Mouse (Mus musculus): ENCODE data around the gene Cfap58.

Gene Cfap58

DNA sequence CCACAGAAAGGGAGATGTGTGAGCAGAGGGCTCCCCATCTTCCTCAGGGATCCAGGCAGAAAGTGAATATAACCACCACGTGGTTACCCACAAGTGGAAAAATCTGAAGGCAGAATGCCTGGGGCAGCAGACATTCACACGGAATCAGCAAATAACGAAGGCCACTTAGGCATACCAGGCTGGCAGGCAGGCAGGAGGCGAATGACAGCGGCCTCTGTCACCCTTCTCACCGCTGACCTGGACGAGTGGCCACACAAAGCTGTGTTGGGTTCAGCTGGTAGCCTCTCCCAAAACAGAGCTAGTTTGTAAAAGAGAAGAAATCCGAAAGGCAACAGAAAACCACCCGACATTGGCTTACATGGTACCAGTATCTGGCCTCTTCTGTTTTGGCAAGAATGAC, 19.5 kb upstream of the Cfap58 start:
- no peak for DNase-seq (ENCODE audit: low spot score)

DNA sequence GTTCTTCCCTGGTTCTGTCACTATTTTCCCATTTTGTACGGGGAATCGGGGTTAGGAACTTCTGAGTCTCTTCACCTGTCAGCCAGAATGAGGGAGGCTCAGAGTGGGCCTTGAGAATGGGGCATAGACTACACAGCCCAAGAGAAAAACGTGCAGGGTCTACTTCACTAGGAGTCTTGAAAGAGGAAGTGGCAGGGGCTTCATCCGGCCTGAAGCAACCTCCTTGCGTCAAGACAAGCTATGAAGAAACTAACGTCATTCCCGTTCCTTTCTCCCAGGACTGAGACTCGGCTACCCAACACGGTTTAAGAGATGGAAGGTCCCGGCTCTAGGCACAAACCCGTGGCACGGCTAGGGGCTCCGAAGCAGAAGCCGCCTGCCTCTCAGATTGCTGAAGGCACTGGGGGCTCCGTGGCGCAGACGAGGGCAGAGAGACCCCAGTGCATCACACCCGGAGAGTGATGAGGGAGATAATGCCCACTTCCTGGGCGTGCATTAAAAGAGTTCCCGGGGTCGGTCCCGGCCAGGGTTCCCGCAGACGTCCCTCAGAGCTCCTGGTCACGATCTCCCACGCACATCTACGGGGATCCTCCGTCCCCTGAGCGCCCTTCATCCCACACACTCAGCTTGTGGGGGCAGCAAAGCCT, 18.9 kb upstream of the Cfap58 start:
- DNase-seq (ENCODE audit: low spot score): no peak

DNA sequence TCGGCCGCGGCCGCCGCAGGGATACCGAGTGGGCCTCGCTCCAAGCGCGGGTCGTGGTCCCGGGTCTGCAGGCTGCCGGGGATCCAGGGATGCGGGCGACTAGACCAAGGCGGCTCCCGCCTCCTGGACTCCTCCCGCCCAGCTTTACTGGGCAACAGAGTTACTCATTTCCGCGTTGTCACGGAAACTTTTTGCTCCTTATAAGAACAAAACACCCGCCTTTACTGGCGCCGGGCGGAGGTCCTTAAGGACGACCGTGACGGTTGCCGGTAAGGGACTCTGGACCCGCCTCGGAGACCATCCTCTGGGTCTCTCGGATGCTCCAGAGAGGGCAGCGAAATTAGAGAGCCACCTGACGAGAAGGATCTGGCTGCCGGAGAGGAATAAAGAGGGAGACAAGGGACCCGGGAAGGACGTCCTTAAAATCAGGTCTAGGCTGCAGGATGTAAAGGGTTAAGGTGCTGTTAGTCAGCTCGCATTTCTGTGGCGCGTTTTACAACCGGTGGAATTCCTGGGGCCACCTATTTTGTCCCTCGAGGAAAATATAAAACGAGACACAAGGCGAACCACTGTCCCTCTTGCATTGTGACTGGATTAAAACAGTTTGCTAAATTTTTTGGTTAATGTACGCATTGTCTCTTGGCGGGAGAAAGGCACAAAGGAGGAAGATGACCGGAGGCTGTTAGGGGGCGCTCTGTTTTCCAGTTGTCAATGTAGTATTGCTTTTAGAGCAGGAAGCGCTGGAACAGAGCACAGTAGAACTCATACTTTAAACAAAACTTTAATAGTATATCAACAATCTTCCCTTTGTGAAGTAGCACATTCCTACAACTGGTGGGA, 18.1 kb upstream of the Cfap58 start, which contains the start of the genes Cfap43 and Itprip:
Gene Cfap43 (minus strand): TSS at position 162 of the 840 bp plus-strand sequence.
Gene Itprip (minus strand): TSS at position 174 of the 840 bp plus-strand sequence.
- peak; percentile 49 for DNase-seq (ENCODE audit: low spot score)

DNA sequence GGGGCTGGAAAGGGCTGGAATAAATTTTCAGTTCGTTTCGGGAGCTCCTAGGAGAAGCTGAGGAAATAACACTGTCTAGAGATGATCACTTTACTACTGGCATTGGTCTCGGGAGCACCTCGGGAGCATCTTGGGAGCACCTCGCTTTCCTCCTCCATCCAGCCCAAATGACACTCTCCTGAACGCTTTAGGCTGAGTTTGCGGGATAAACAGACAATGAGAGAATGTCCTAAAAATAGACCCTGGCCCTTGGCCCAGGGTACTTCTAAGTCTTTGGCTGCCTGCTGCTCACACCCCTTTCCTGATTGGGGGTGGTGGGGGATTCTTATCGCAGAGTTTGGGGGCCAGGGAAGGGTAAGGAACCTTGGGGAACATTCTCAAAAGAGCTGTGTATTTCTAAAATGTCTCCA, 17.5 kb upstream of the Cfap58 start:
- DNase-seq (ENCODE audit: low spot score): no peak

DNA sequence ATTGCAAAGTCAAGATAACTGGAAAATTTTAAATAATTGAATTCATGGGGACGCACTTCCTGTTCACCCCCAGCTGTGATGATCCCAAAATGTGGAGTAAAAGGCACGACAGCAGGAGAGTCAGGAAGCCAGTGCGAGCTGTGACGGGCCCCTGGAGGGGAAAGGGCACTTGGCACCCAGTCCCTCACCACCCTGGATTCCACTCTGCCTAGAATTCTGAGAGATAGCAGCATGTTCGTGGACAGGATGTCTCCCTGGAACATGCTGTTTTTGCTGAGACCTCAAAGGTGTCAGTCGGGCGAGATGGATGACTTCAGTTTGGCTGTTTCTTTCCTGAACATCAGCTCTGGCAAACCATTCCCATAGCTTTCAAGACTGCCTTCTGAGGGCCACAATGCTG, 11.7 kb upstream of the Cfap58 start:
- DNase-seq (ENCODE audit: low spot score): no peak

DNA sequence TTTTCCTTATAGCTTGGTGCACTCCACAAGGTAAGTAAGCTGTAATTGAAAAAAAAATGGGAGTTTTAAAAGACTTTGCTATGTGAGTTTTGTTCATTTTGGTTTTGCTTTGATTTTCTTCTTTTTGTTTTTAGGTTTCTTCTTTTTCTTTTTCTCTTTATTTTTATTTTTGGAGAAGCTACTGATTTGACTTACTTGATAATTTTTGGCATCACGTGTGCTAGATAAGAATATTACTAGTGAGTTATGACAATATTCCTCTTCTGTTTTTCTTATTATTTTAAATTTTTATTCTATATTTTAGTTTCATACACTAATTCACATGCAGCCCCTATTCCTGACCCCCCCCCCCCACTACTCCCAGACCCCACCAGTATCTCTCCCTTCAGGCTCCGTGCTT, 10.4 kb upstream of the Cfap58 start:
- no peak for DNase-seq (ENCODE audit: low spot score)

DNA sequence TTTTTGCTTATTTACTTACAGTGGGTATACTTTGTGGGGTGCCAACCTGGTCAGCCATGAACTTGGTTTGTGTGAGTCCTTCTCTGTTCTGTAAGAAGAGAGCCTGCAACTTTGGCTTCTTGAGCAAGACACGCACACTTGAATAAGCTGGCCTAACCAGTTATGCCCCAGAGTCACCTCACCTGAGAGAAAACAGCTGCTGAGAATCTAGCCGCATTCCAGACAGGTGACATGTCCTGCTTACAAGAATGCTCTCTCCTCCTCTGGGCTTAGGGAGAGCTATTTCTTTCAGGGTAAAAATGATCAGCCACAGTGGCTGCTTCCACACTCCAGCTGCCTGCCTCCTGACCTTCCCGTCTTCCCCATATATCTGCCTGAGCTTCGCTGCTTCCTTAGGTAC, 8.4 kb upstream of the Cfap58 start:
- no peak for DNase-seq (ENCODE audit: low spot score)

DNA sequence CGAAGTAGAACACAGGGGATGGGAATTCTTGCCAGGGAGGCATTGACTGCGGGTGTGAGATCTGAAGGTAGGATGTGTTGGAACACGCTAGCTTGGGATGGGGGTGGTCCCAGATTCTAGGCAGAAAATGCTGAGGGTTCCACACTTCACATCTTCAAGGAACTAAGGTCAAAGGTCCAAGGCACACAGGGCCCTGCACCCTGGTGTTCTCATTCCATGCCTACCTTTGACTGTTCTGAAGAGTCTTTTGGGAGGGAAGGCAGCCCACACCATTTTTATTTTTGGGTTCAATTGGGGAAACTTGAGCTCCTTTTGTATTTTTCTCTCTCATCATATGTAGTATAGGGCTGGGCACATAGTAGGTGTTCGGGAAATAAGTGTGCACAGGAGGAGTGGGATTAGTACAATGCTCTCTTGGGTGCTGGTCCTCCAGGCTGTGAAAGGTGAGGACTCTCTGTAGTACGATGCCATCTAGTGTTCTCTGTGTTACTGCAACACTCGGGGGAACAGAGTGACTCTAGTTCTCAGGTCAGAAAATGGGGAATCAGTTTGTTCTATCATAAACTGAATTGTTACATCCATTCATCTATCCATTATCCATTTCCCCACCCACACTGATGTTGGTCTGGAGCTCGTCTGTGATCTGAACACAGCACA, 5.4 kb upstream of the Cfap58 start:
- no peak for DNase-seq (ENCODE audit: low spot score)

DNA sequence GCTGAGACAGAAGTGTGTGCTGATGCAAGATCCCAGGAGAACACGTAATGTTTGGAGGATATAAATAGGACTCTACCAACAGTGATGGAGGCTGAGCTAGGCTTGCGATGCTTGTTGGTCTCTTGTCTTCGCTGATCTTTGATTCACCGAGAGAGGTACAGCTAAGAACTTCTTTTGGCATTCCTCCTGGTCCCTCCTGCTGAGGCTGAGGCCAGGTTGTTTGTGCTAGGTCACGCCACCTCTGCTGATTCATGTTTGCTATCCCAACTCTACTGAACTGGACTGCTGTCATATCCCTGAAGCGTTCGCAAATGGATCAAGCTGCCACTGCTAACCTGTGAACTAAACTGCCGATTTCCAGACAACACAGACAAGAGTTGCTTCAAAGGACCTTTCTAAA, 3.3 kb upstream of the Cfap58 start:
- DNase-seq (ENCODE audit: low spot score): no peak

DNA sequence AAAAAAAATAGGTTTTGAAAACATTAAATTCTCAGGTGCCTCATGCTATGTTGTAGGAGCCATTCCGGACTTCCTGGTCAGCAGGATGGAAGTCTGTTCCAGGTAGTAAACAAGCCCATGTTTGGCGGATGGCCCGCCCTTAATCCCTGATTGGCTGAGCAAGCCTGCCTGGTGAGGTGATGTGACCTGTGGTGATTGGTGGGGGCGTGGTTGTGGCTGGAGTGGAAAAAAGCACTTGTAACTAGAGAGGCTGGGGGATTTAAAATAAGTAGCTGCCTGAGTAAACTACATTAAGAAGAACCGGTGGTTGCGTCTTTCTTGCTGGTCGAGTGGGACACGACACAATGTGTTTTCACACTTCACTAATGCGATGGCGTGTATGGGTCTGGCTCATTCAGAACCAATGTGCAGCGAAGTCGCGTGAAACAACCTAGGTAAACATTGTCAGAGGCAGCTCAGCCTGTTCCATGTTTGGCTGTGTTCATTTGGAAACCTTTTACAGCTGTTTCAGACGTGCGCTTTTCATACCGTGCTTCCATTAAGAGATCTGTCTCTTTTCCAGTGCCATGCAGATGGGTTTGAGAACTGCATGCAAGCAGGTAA, 2.7 kb upstream of the Cfap58 start:
- no peak for DNase-seq (ENCODE audit: low spot score)

DNA sequence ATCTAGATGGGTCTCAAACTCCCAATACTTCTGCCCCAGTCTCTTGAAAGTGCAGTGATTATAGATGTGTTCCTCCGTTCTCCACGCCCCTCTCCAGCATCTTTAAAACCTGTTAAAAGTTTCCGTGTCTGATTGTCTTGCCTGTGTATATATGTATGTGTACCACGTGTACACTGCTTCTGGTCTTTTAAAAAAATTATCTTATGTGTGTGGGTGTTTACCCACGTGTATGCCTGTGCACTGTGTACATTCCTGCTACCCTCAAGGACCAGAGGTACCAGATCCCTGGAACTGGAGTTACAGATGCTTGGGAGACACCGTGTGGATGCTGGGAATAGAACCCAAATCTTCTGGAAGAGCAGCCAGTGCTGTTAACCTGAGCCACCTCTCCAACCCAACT, 1.9 kb upstream of the Cfap58 start:
- DNase-seq (ENCODE audit: low spot score): no peak

DNA sequence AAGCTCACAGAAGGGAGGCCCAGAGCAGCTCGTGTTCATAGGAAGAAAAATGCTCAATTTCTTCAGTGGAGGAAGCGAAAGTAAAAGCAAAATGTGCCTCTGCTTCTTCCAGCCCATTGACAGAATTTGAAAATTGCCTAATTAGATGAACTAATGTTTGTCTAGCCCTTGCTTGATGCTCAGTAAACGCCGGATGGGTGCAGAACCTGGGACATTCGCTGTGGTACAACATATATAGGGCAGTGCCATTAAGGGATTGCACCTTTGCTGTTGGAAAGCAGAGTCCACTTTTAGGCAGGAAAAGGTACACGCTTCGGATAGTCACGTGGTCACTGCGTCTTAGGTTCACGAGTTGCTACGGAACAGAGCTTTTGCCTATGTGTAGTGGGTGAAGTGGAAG, 985 bp upstream of the Cfap58 start:
- DNase-seq (ENCODE audit: low spot score): no peak

DNA sequence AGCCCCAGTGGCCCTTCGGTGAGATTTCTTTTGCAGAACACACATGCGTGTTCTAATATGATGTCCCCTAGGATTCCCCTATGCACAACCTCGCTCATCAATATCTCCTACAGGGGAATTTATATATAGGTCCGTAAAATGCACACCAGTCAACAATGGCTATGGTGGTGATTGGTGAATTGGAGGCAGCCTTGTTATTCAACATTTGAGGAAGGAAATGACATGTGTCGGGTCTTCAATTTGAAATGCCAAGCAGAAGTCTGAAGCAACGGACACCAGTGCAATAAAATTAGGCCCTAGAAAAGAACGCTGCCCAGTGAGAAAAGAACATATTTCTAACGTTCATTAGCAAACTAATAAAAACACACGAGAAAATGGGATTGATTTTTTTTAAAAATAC, 537 bp upstream of the Cfap58 start:
- no peak for DNase-seq (ENCODE audit: low spot score)

DNA sequence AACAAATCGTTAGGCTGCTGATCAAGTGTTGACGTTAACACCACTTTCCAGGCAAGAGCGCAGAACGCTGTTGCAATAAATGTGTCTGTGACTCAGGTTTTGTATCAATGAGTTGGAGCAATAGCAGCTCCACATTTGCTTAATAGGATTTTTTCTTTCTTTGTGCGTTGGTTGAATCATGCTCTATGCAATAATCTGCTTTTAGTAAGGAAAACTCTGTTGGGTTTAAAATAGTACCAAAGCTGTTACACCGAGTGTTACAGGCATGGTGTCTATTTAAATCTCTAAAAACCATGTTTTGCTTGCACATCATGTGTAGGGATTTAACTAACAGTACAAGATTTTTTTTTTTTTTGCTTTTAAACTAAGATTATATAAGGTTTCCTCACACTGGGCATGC, 1.9 kb downstream of the Cfap58 start:
- no peak for DNase-seq (ENCODE audit: low spot score)

DNA sequence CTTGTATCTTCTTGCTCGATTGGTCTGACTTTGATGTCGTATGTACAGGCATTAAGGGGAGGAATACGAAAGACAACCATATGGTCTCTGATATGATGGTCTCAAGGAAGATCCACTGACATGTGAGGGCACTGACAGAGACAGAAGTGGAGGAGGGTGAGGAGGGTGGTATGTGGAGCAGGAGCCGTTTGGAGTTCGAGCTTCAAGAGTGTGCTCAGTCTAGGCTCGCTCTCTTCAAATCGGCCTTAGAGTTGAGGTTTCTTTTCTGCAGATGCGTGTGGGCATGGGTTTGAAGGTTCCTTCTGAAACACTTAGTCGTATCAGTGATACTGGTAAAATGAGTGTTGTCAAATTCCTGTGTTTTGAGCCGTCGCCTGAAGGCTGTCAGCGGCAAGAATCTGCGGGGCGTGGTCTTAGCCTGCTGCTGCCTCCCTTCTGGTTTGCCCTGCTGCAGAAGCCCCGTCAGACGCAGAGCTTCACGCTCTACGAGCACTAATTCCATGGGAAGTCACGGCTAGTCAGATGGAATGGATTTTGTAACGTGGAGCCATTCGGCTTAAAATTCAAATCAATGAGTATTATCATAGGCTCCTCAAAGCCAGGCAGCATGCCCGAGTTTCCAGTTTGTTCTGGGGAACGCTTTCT, 9.5 kb downstream of the Cfap58 start:
- no peak for DNase-seq (ENCODE audit: low spot score)

DNA sequence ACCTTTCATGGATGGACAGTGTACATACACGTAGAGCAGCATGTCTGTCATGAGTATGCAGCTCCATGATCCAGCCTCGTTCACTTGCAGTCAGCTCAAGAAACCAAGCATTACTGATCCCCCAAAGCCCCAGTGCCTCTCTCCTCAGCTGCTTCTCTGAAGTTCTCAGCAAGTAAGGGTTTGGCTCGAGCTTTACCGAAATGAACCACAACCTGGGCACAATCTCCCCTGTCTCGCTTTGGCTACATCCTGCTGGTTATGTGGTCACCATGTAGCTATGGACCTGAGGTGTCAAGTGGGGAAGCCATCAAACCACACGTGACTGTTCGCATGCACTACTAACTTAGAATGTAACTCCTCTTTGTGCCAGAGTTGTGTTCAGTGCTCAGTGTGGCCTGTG, 13.5 kb downstream of the Cfap58 start:
- DNase-seq (ENCODE audit: low spot score): no peak

DNA sequence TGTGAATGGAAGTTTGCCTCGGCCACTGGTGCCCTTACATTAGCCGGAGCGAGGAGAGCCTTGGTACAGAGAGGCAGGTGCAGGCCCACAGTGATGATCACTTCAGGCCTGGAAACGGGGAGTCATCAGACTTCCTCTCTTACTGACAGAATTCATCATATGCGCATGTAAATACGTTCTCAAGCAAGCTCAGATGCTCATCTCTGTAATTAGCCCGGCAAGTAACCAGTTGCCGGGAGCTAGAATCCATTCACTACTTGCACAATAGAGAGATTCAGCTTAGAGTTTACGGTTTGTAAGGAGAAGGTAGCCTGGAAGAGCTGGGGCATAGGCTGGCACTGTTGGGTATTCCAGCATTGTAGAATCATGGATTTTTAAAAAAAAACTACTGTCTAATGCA, 15.7 kb downstream of the Cfap58 start:
- no peak for DNase-seq (ENCODE audit: low spot score)

DNA sequence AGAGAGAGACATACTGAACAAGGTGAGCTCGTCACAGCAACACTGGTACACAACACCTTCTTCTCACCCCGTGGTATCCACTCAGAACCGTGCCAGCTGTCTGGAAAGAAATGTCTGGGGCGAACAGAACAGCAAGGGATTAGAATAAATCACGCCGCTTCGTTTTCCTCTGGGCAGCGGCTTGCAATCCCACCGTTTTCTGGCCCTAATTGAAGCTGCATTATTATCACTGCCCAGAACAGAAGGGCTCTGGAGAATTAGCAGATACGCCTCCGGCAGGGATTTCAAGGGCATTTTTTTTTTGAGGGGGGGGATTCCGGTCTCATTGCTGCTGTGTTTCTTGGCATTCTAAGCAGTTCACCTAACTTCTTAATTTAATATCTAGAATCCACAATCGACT, 20.7 kb downstream of the Cfap58 start:
- no peak for DNase-seq (ENCODE audit: low spot score)

DNA sequence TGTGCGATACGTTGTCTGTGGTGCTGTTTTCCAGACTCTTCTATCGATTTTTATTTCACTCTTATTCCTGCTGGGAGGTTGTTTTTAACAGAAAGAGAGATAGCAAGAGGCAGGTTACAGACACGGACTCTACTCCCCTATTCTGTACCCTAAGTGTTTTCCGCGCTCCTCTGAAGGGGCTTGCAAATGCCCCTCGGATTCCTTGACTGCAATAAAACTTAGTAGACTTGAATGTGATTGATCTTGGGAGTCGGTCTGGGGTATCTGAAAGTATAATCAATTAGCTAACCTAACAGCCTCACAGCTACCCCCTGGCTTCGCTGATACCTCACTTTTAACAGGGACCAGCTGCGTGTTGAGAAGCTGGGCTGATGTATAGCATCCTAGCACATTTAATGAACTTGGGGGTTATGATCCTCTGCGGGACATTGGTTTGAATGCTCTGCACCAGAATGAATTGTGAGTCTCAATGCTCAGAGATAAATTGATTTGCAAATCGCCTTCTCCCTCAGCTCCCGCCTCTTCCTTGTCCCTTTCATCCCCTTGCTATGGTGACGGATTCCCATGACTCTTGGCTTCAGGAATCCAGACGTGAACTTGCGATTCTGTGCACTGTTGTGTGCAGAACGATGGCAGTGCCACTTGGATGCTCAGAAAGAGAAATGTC, 31.7 kb downstream of the Cfap58 start:
- DNase-seq (ENCODE audit: low spot score): no peak

DNA sequence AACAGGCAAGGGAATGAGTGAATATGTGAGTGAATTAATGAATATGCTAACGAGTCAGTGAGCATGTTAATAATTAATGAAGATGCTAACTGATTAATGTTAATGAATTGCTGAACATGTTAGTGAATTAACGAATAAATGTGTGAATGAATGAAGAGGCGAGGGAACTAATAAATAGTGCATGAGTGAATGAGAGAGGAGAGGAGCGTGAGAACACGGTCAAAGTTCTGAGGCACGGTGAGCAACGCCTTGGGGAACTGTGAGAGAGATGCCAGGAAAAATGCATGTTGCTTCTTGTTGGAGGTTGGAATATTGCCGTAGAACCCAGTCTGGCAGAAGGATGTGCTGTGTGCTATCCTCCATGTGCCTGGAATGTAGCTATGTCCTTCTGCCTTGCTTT, 33.6 kb downstream of the Cfap58 start:
- no peak for DNase-seq (ENCODE audit: low spot score)

DNA sequence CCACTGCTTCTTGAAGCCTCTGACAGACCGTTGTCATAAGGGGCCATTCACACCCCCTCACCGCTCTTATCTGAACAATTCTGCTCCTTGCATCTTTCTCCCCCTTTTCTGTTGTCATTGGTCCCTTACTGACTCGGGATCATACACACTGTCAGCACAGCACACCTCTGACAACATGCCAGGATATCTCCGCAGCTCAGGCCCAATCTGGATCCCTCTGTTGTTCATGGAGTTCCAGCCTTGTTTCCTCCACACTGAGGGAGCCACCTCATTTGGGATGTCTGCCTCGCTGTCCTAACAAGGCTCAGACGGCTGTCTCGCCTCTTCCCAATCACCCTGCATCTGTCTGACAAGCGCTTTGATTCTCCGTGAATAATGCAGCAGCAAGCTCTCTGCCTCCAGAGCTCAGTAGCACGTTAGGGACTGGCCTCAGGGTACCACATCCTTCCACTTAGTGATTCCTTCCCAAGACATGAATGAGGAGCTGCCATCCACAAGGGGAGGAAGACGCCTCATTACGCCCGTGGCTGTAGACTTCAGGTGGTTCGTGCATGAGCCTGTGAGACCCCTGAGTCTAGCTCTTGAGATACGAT, 40.7 kb downstream of the Cfap58 start:
- DNase-seq (ENCODE audit: low spot score): no peak
